Mouse (Mus musculus): ENCODE measurements around the gene Vps11. TPM values are rescaled to one million over a fixed set of nuclear protein-coding genes. Genes with fewer than 3 reads are reported as not detected.
"Not testable (repeated sequence)": the region's sequence is repeated elsewhere in the genome, so short reads cannot be mapped to it uniquely, and the experiment has no call there.

The Vps11 gene
- polyA plus RNA-seq (2015; fragmentation: Nextera tagmentation; extraction: Ambion mirVana), result 38.5 and 40.0 TPM in 2 replicates

DNA sequence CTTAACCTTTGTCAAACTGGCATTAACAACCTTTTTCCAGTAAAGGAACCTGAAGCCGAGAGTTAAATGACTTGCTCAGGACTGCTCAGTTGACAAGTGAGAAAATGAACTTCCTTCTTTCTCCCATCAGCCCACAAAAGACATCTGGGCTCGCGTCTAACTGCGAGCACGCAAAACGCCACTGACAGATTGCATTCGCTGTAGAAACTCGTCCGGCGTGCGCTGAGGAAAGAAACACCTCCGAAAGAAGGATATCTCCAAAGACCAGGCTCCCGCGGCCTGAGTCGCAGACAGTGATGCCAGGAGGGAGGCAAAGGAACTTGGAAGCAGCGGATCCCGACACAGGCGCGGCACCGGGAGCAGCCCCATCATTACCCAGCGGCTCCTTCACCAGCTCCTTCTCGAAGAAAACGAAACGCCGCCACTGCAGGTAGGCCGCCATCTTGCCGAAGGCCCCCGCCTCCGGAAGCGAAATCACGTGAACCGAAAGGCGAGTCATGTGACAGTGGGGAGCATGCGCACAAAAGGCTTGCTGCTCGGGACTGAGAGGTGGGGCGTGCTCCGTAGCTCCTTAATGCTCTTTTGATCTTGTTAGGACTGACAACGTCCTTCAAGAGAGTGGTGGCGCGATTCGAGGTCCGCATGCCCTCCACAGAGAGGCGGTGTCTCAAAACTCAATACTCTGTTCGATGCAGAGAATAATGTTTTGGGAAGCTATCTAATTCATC lies at the start of gene Vps11:
TSS of gene Vps11 (minus strand) at position 481 of the 728 bp plus-strand sequence.
- ATAC-seq (ENCODE audit: low FRiP score, low TSS enrichment), result peak; percentile 94
- Histone ChIP-seq H3K9ac (replicated peaks; ENCODE audit: low read length) (peak within 1 kb of the TSS; percentile 75), H3K9me3 (ENCODE audit: low read length) (no peaks in the 10 kb centered on the region), H3K36me3 (ENCODE audit: insufficient read depth, low read length) (peaks cover 25% of the 10 kb centered on the region), H3K27ac (ENCODE audit: low read length) (peak within 1 kb of the TSS; percentile 72), H3K27me3 (ENCODE audit: insufficient read depth, low read length) (no peaks in the 10 kb centered on the region), H3K4me1 (ENCODE audit: insufficient read depth, low read length) (peaks cover 6% of the 10 kb centered on the region; the same call in 1 of the 2 replicates), H3K4me2 (replicated peaks; ENCODE audit: low read depth, low read length) (peak within 1 kb of the TSS; percentile 69), H3K4me3 (ENCODE audit: low read length) (peak within 1 kb of the TSS; percentile 85)
- under 1% methylated on average over 44 of the region's 44 CpGs for WGBS

DNA sequence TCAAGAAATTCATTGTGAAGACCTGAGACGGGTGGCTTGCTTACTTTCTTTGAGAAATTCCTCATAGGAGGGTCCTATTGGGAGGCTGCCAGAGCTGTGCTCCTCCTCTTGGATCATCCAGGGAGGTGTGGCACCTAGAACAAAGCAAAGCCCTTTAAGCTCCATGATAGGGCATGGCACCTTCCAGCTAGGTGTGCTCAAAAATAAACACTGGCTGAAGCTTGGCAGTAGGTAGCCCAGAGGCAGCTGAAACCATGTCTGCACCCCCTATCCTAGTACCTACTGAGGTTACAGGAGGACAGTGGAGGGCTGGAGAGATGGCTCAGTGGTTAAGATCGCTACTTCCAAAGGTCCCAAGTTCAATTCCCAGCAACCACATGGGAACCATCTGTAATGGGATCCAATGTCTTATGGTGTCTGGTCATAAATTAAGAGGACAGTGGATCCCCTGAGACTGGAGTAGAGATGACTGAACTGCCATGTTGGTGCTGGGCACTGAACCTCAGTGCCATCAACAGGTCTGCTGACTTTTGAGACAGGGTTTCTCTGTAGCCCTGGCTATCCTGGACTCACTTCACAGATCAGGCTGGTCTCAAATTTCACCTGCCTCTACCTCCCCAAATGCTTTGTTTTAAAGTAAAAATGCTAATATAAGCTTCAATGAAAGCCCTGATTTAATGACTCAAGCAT lies 49.3 kb upstream of the Vps11 start:
- H3K4me1 ChIP-seq (ENCODE audit: insufficient read depth, low read length), result peaks cover 17% of the 10 kb centered on the region; the same call in 1 of the 2 replicates
- no peak for ATAC-seq (ENCODE audit: low FRiP score, low TSS enrichment)
- no peak overlapping the region for H3K4me2 ChIP-seq (replicated peaks; ENCODE audit: low read depth, low read length)
- H3K9ac ChIP-seq (replicated peaks; ENCODE audit: low read length), result no peak overlapping the region
- H3K27ac ChIP-seq (ENCODE audit: low read length), result no peak overlapping the region
- H3K9me3 ChIP-seq (ENCODE audit: low read length), result no peaks in the 10 kb centered on the region
- H3K27me3 ChIP-seq (ENCODE audit: insufficient read depth, low read length), result no peaks in the 10 kb centered on the region
- peaks cover 42% of the 10 kb centered on the region for H3K36me3 ChIP-seq (ENCODE audit: insufficient read depth, low read length)
- 75% methylated on average over 2 of the region's 2 CpGs for WGBS
- H3K4me3 ChIP-seq (ENCODE audit: low read length), result no peak overlapping the region

DNA sequence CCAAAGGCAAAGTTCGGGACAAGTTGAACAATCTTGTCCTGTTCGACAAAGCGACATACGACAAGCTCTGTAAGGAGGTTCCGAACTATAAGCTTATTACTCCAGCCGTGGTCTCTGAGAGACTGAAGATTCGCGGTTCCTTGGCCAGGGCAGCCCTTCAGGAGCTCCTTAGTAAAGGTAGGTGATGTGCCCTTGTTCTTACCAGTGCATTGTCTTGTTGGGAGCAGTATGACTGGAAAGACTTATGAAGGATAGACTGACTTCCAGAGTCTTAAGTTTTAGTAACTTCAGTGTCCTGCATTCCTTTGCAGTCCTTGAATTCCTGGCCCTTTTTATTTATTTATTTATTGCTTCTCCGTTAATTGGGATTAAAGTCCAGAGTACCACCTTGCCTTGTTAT lies 47.2 kb upstream of the Vps11 start:
- Histone ChIP-seq H3K9ac (replicated peaks; ENCODE audit: low read length) (peak overlapping the region; percentile 95), H3K36me3 (ENCODE audit: insufficient read depth, low read length) (peaks cover 57% of the 10 kb centered on the region), H3K4me1 (ENCODE audit: insufficient read depth, low read length) (peaks cover 21% of the 10 kb centered on the region; the same call in 1 of the 2 replicates), H3K4me2 (replicated peaks; ENCODE audit: low read depth, low read length) (peak overlapping the region; percentile 81), H3K4me3 (ENCODE audit: low read length) (peak overlapping the region; percentile 86)
- not testable (repeated sequence) for ATAC-seq (ENCODE audit: low FRiP score, low TSS enrichment); H3K27me3 ChIP-seq (ENCODE audit: insufficient read depth, low read length); H3K9me3 ChIP-seq (ENCODE audit: low read length); H3K27ac ChIP-seq (ENCODE audit: low read length)
- WGBS, result 84% methylated on average over 9 of the region's 9 CpGs

DNA sequence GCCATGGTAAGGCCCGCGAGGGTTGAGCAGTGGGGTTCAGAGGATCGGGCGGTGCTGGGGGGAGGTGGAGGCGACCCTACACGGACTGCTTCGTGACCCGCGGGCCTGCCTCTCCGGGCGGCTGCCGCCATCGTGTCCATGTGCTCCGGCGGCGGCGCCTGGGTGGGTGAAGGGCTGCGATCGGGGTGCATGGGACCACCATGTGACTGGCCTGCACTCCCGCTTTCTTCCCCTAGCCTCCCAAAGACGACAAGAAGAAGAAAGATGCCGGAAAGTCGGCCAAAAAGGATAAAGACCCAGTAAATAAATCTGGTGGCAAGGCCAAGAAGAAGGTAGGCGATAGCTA lies 46.3 kb upstream of the Vps11 start:
- H3K4me1 ChIP-seq (ENCODE audit: insufficient read depth, low read length), result peaks cover 21% of the 10 kb centered on the region; the same call in 1 of the 2 replicates
- H3K4me2 ChIP-seq (replicated peaks; ENCODE audit: low read depth, low read length), result peak overlapping the region; percentile 81
- no peaks in the 10 kb centered on the region for H3K9me3 ChIP-seq (ENCODE audit: low read length)
- H3K27ac ChIP-seq (ENCODE audit: low read length), result peak overlapping the region; percentile 98
- H3K9ac ChIP-seq (replicated peaks; ENCODE audit: low read length), result peak overlapping the region; percentile 95
- 0% methylated on average over 24 of the region's 24 CpGs for WGBS
- H3K36me3 ChIP-seq (ENCODE audit: insufficient read depth, low read length), result peaks cover 64% of the 10 kb centered on the region
- H3K27me3 ChIP-seq (ENCODE audit: insufficient read depth, low read length), result no peaks in the 10 kb centered on the region
- ATAC-seq (ENCODE audit: low FRiP score, low TSS enrichment), result no peak
- H3K4me3 ChIP-seq (ENCODE audit: low read length), result peak overlapping the region; percentile 86

DNA sequence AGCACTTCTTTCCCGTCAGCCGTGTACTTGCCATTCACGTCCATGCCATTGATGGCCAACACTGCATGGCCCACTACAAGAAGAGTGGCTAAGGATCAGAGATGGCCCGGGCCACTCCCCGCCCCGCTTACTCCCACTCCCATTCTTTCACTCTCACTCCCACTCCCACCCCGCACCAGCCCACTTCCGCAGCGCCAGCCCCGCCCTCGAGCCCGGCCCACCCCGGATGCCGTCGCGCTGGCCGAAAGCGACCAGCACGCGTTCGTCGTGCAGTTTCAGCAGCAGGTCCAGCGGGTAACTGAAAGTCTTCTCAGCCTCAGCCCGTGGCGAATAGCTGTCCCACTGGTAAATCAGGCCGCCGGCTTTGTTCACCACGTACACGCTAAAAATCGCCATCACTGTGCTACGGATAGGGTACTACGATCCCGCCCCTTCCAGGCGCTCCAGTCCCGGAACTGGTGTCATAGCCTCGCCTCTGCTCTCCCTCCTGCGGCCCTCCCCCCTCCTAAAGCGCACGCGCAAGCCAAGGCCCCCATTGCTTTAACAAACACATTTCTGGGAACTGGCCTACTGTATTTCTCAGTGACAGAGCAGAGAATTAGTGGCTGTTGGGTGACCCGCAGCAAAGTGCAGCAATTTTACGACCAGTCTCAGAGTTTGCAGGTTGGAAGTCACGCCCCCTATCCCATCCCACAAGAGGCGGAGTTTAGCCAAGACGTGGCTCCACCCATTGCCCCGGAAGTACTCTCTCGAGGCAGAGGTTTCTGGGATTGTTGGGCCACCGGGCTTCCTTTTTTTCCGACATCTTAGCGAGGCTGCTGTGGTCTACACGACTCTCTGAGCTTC lies 45.7 kb upstream of the Vps11 start, which contains the start of the genes Rps25 and Trappc4:
TSS of gene Rps25 (plus strand) at position 234 of the 846 bp plus-strand sequence.
TSS of gene Trappc4 (minus strand) at position 695 of the 846 bp plus-strand sequence.
- H3K4me2 ChIP-seq (replicated peaks; ENCODE audit: low read depth, low read length), result peak within 1 kb of the TSS; percentile 81
- peak within 1 kb of the TSS; percentile 98 for H3K27ac ChIP-seq (ENCODE audit: low read length)
- peaks cover 65% of the 10 kb centered on the region for H3K36me3 ChIP-seq (ENCODE audit: insufficient read depth, low read length)
- H3K4me1 ChIP-seq (ENCODE audit: insufficient read depth, low read length), result peaks cover 21% of the 10 kb centered on the region; the same call in 1 of the 2 replicates
- WGBS, result under 1% methylated on average over 51 of the region's 51 CpGs
- H3K9ac ChIP-seq (replicated peaks; ENCODE audit: low read length), result peak within 1 kb of the TSS; percentile 95
- peak within 1 kb of the TSS; percentile 86 for H3K4me3 ChIP-seq (ENCODE audit: low read length)
- no peaks in the 10 kb centered on the region for H3K9me3 ChIP-seq (ENCODE audit: low read length)
- peak; percentile 96 for ATAC-seq (ENCODE audit: low FRiP score, low TSS enrichment)
- H3K27me3 ChIP-seq (ENCODE audit: insufficient read depth, low read length), result no peaks in the 10 kb centered on the region

DNA sequence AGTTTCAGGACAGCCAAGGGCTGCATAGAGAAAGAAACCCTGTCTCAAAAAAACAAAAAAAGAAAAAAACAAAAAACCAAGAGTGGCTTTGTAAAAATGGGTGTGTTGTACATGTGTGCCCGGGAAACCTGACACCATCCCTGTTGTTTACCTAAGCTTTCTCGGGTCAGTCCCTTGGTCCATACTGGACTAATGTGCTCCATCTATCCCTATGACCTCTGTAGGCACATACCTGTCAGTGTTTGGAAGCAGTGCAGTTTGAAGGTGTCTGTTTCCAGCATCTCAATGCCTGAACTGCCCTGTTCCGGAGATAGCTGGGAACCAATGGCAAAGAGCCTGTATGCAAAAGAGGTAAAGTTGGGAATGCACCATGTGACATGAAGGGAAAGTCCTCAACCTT lies 43.5 kb upstream of the Vps11 start:
- H3K4me2 ChIP-seq (replicated peaks; ENCODE audit: low read depth, low read length), result no peak overlapping the region
- no peak overlapping the region for H3K9ac ChIP-seq (replicated peaks; ENCODE audit: low read length)
- H3K9me3 ChIP-seq (ENCODE audit: low read length), result no peaks in the 10 kb centered on the region
- peaks cover 58% of the 10 kb centered on the region for H3K36me3 ChIP-seq (ENCODE audit: insufficient read depth, low read length)
- H3K4me1 ChIP-seq (ENCODE audit: insufficient read depth, low read length), result peaks cover 21% of the 10 kb centered on the region; the same call in 1 of the 2 replicates
- H3K27me3 ChIP-seq (ENCODE audit: insufficient read depth, low read length), result no peaks in the 10 kb centered on the region
- 65% methylated on average over 3 of the region's 3 CpGs for WGBS
- ATAC-seq (ENCODE audit: low FRiP score, low TSS enrichment), result no peak
- no peak overlapping the region for H3K4me3 ChIP-seq (ENCODE audit: low read length)
- no peak overlapping the region for H3K27ac ChIP-seq (ENCODE audit: low read length)

DNA sequence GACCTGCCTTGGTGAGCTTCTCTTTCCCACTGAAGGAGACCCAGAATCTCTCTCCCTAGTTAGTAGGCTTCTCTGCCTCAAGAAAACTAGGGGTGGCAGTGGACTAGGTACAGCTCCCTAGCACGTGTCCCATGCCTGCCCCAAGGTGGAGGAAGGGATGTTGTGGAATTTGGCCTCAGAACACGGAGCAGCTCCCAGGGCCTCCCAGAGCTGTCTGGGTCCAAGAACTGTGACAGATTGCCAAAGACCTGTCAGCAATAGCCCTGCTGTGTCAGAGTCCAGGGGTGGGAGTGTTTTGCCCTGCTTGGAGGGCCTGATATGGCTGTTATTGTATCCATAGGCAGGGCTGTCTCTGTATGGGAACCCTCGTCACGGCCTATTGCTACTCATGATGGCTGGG lies 39.6 kb upstream of the Vps11 start:
- ATAC-seq (ENCODE audit: low FRiP score, low TSS enrichment), result no peak
- peaks cover 46% of the 10 kb centered on the region for H3K36me3 ChIP-seq (ENCODE audit: insufficient read depth, low read length)

DNA sequence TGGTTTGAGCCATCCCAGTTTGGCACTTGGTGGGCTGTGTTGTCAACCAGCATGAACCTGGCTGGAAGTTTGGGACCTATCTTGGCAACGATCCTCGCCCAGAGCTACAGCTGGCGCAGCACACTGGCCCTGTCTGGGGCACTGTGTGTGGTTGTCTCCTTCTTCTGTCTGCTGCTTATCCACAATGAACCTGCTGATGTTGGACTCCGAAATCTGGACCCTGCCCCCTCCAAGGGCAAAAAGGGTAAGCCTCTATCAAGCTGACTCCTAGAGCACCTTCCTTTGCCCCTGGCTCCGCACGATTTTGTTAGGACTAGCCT lies 38.3 kb upstream of the Vps11 start:
- no peak overlapping the region for H3K27ac ChIP-seq (ENCODE audit: low read length)
- H3K27me3 ChIP-seq (ENCODE audit: insufficient read depth, low read length), result no peaks in the 10 kb centered on the region
- no peaks in the 10 kb centered on the region for H3K9me3 ChIP-seq (ENCODE audit: low read length)
- WGBS, result 93% methylated on average over 6 of the region's 6 CpGs
- ATAC-seq (ENCODE audit: low FRiP score, low TSS enrichment), result no peak
- peak overlapping the region; percentile 58 for H3K9ac ChIP-seq (replicated peaks; ENCODE audit: low read length)
- H3K4me2 ChIP-seq (replicated peaks; ENCODE audit: low read depth, low read length), result peak overlapping the region; percentile 83
- H3K4me3 ChIP-seq (ENCODE audit: low read length), result 0 out of 2 replicates have a peak overlapping the region, but pooled peaks have one; percentile 78
- H3K4me1 ChIP-seq (ENCODE audit: insufficient read depth, low read length), result peaks cover 32% of the 10 kb centered on the region; the same call in 1 of the 2 replicates
- H3K36me3 ChIP-seq (ENCODE audit: insufficient read depth, low read length), result peaks cover 36% of the 10 kb centered on the region

More for the DNA sequence above, 39.6 kb upstream of the Vps11 start:
- H3K27ac ChIP-seq (ENCODE audit: low read length), result no peak overlapping the region
- no peak overlapping the region; the same call in 1 of the 2 replicates for H3K9ac ChIP-seq (replicated peaks; ENCODE audit: low read length)
- no peaks in the 10 kb centered on the region for H3K27me3 ChIP-seq (ENCODE audit: insufficient read depth, low read length)
- no peak overlapping the region for H3K4me2 ChIP-seq (replicated peaks; ENCODE audit: low read depth, low read length)
- 66% methylated on average over 4 of the region's 4 CpGs for WGBS
- no peaks in the 10 kb centered on the region for H3K9me3 ChIP-seq (ENCODE audit: low read length)
- peaks cover 38% of the 10 kb centered on the region; the same call in 1 of the 2 replicates for H3K4me1 ChIP-seq (ENCODE audit: insufficient read depth, low read length)
- H3K4me3 ChIP-seq (ENCODE audit: low read length), result no peak overlapping the region

DNA sequence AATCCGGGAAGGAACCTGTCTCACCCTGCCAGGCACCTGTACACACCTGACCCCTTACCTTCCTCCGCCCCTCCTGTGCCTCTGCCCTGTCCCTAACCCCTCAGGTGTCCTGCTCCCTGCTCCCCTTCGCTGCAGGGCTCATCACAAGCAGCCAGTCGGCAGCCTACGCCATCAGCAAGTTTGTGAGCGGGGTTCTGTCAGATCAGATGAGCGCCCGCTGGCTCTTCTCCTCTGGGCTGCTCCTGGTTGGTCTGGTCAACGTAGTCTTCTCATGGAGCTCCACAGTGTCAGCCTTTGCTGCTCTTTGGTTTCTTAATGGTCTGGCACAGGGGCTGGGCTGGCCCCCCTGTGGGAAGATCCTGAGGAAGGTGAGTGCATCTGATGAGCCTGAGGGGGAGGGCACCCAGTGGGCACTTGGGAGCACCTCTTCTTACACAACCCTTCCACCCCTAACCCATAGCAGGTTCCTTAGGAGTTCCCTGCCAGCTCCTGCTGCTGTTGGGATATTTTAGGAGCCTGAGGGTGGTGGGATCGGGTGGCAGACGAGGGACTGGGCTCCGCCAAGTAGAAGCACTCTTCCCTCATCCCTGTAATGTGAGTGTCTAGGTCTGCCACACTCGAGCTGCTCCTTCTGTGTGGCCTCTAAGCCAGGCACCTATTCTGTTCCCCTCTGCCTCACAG lies 37.8 kb upstream of the Vps11 start:
- Histone ChIP-seq H3K4me3 (ENCODE audit: low read length) (peak overlapping the region; percentile 78), H3K9ac (replicated peaks; ENCODE audit: low read length) (peak overlapping the region; percentile 58), H3K36me3 (ENCODE audit: insufficient read depth, low read length) (peaks cover 33% of the 10 kb centered on the region), H3K4me1 (ENCODE audit: insufficient read depth, low read length) (peaks cover 32% of the 10 kb centered on the region; the same call in 1 of the 2 replicates), H3K27ac (ENCODE audit: low read length) (peak overlapping the region; percentile 90; the same call in 1 of the 2 replicates), H3K27me3 (ENCODE audit: insufficient read depth, low read length) (no peaks in the 10 kb centered on the region), H3K4me2 (replicated peaks; ENCODE audit: low read depth, low read length) (peak overlapping the region; percentile 83), H3K9me3 (ENCODE audit: low read length) (no peaks in the 10 kb centered on the region)
- no peak for ATAC-seq (ENCODE audit: low FRiP score, low TSS enrichment)
- WGBS, result 65% methylated on average over 13 of the region's 13 CpGs
